Mouse (Mus musculus) kidney, embryonic 16.5 days (tissue): ENCODE measurements around the gene Rarg. TPM values are rescaled to one million over a fixed set of nuclear protein-coding genes. Genes with fewer than 3 reads are reported as not detected.
"Not testable (repeated sequence)": the region's sequence is repeated elsewhere in the genome, so short reads cannot be mapped to it uniquely, and the experiment has no call there.

Experiments used
- ATAC-seq: fragments of 200-750 bp; cut with Nextera tagmentation; 2 replicates; pipeline ENCODE4 v1.8.0; 2017; ENCODE audit warnings: moderate TSS enrichment; ENCODE audit not compliant: low FRiP score, low TSS enrichment
- H3K27ac ChIP-seq: fragments of 300-500 bp; sonication (generic); 2 replicates; pipeline ENCODE4 v1.5.1; 2014; ENCODE audit warnings: low read length
- H3K27me3 ChIP-seq: fragments of 300-500 bp; sonication (generic); 2 replicates; pipeline ENCODE4 v1.6.1; 2014; ENCODE audit warnings: low read length, control low read depth, mixed read lengths; ENCODE audit not compliant: insufficient read depth
- H3K36me3 ChIP-seq: fragments of 300-500 bp; sonication (generic); 2 replicates; pipeline ENCODE4 v1.6.1; 2014; ENCODE audit warnings: low read length, control low read depth, mixed read lengths; ENCODE audit not compliant: insufficient read depth
- H3K4me1 ChIP-seq: fragments of 300-500 bp; sonication (generic); 2 replicates; pipeline ENCODE4 v1.6.1; 2014; ENCODE audit warnings: low read length, control low read depth, mixed read lengths; ENCODE audit not compliant: insufficient read depth
- H3K4me2 ChIP-seq: fragments of 300-500 bp; sonication (generic); replicated peaks from 2 replicates; pipeline ENCODE4 v1.6.1; 2014; ENCODE audit warnings: low read depth, low read length
- H3K4me3 ChIP-seq: fragments of 300-500 bp; sonication (generic); 2 replicates; pipeline ENCODE4 v1.5.1; 2014; ENCODE audit warnings: mild to moderate bottlenecking, low read length
- H3K9ac ChIP-seq: fragments of 300-500 bp; sonication (generic); replicated peaks from 2 replicates; pipeline ENCODE4 v1.6.1; 2014; ENCODE audit warnings: low read length
- H3K9me3 ChIP-seq: fragments of 300-500 bp; sonication (generic); 2 replicates; pipeline ENCODE4 v1.6.1; 2016; ENCODE audit warnings: low read length, control low read depth
- WGBS: fragments of 180-500 bp; shearing (Covaris S2); extraction: QIAGEN DNeasy Blood & Tissue Kit; methylation state at CpG from one replicate; pipeline ENCODE4 v1.1.7; 2014; 5-methylcytosine and 5-hydroxymethylcytosine counted together
- polyA plus RNA-seq: library from polyadenylated mRNA; unstranded; fragments of >200 nt; fragmentation: Nextera tagmentation; extraction: Ambion mirVana; gene quantifications from 2 replicates; pipeline ENCODE4 v1.2.1, GENCODE M21; 2015

Rarg gene
- polyA plus RNA-seq, 1 experiment from 2014 or later = 31.9 TPM

GRCm38 (mm10) chr15:102239851-102240250, 17.5 kb downstream of the Rarg start:
- H3K27me3 ChIP-seq = no peaks in the 10 kb centered on the region
- 59% methylated on average over 11 of the region's 11 CpGs for WGBS
- no peak overlapping the region for H3K9ac ChIP-seq
- H3K4me3 ChIP-seq = no peak overlapping the region
- ATAC-seq = no peak
- H3K9me3 ChIP-seq = no peaks in the 10 kb centered on the region
- H3K36me3 ChIP-seq = peaks cover 12% of the 10 kb centered on the region
- H3K27ac ChIP-seq = peak overlapping the region; percentile 61
- no peak overlapping the region for H3K4me2 ChIP-seq
- H3K4me1 ChIP-seq = peaks cover 48% of the 10 kb centered on the region

DNA sequence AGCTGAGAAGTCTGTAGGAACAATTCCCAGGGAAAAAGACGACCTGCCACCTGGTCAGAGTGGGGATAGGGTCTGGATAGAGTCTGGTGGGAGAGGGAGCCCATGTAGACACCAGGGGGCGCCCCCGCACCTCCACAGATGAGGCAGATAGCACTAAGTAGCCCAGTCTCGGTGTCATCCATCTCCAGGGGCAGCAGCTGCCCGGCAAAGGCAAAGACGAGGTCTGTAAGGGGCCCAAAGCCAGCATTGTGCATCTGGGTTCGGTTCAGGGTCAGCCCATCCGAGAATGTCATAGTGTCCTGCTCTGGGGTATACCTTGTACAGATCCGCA, 18.1 kb downstream of the Rarg start:
- WGBS = 11% methylated on average over 9 of the region's 9 CpGs
- no peaks in the 10 kb centered on the region for H3K9me3 ChIP-seq
- no peak overlapping the region for H3K9ac ChIP-seq
- peaks cover 43% of the 10 kb centered on the region for H3K4me1 ChIP-seq
- no peaks in the 10 kb centered on the region for H3K27me3 ChIP-seq
- ATAC-seq = peak; percentile 65; the same call in 1 of the 2 replicates
- H3K36me3 ChIP-seq = peaks cover 12% of the 10 kb centered on the region
- no peak overlapping the region for H3K4me2 ChIP-seq
- H3K27ac ChIP-seq = no peak overlapping the region
- no peak overlapping the region for H3K4me3 ChIP-seq

DNA sequence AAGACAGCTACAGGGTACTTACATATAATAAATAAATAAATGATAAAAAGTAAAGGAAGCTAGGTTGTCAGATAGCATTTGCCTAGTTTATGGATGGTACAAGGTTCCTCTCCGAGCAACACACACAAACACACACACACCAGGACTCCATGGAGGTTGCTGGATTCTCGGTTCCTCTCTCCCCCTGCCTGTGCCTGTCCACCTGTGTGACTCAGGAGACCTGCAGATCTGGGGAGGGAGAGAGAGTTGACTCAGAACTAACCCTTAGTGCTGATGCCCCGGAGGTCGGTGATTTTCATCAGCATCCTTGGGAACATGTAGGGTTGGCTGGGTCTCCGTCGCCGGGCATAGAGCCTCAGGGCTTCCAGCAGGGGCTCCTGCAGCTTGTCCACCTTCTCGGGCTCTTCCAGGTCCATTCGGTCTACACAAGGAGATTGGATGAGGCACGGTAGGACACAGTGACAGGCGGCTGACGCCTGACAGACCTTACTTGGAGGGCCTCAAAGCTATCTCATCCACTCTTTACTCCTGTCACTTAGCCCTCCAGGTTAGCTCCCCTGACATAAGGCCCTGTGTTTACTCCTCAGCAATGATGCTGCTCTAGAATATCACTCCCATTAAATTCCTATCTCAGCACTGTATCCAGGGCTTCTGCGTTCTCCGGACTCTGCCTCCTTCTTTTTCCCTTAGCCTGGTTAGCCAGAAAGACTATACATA, 18.6 kb downstream of the Rarg start:
- peaks cover 37% of the 10 kb centered on the region for H3K4me1 ChIP-seq
- WGBS = 88% methylated on average over 14 of the region's 14 CpGs
- H3K4me3 ChIP-seq = no peak overlapping the region
- no peaks in the 10 kb centered on the region for H3K9me3 ChIP-seq
- no peak overlapping the region for H3K27ac ChIP-seq
- H3K4me2 ChIP-seq = no peak overlapping the region
- peaks cover 12% of the 10 kb centered on the region for H3K36me3 ChIP-seq
- ATAC-seq = no peak
- no peak overlapping the region for H3K9ac ChIP-seq
- H3K27me3 ChIP-seq = no peaks in the 10 kb centered on the region

DNA sequence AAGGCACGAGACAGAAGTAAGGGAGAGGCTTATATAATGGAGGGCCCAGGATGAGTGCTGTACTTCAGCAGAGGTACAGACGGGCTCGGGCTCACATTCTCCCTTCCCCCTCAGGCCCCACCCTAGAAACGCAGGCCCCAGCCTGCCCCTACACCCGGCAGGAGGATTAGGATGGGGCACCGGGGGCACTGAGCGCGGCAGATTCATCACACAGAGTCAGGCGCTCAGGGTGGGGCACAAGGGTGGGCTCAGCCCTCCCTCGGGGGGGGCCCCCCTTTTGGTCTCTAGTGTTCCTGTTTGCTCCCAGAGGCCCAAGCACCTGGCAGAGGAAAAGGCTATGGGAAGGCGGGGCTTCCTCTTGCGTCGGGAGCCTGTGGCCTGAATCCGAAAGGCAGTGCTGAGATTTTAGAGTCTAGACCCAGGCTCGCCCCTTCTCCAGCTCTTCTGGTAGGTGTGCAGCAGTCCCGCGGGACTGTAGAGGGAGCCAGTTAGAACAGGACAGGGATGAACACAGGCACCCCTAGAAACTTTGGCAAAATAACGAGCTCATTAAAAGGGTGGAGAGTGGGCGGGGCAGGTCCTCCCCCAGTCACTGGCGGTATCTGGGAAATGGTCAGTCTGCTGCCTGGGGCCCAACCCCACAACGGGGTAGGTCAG, 21.8 kb downstream of the Rarg start:
- Histone ChIP-seq H3K27me3 (no peaks in the 10 kb centered on the region), H3K4me2 (peak overlapping the region; percentile 24), H3K4me3 (0 out of 2 replicates have a peak overlapping the region, but pooled peaks have one; percentile 2), H3K9me3 (no peaks in the 10 kb centered on the region), H3K27ac (peak overlapping the region; percentile 45; the same call in 1 of the 2 replicates), H3K4me1 (peaks cover 20% of the 10 kb centered on the region), H3K36me3 (peaks cover 12% of the 10 kb centered on the region), H3K9ac (peak overlapping the region; percentile 1; the same call in 1 of the 2 replicates)
- ATAC-seq = peak; percentile 47
- WGBS = 19% methylated on average over 20 of the region's 21 CpGs

- Histone ChIP-seq H3K4me1 (peaks cover 14% of the 10 kb centered on the region; the same call in 1 of the 2 replicates), H3K36me3 (peaks cover 10% of the 10 kb centered on the region), H3K9ac (no peak overlapping the region), H3K27ac (no peak overlapping the region), H3K4me3 (no peak overlapping the region), H3K27me3 (no peaks in the 10 kb centered on the region), H3K4me2 (no peak overlapping the region), H3K9me3 (no peaks in the 10 kb centered on the region)
- no peak for ATAC-seq
- WGBS = 28% methylated on average over 2 of the region's 2 CpGs
Observed at GRCm38 (mm10) chr15:102233896-102234295, 23.4 kb downstream of the Rarg start.

GRCm38 (mm10) chr15:102232764-102233163, 24.6 kb downstream of the Rarg start:
- Histone ChIP-seq H3K4me3 (no peak overlapping the region), H3K9ac (no peak overlapping the region), H3K27ac (no peak overlapping the region), H3K36me3 (peaks cover under 1% of the 10 kb centered on the region; the same call in 1 of the 2 replicates), H3K9me3 (no peaks in the 10 kb centered on the region), H3K27me3 (no peaks in the 10 kb centered on the region), H3K4me2 (no peak overlapping the region), H3K4me1 (peaks cover 14% of the 10 kb centered on the region; the same call in 1 of the 2 replicates)
- 85% methylated on average over 7 of the region's 7 CpGs for WGBS
- ATAC-seq = no peak

DNA sequence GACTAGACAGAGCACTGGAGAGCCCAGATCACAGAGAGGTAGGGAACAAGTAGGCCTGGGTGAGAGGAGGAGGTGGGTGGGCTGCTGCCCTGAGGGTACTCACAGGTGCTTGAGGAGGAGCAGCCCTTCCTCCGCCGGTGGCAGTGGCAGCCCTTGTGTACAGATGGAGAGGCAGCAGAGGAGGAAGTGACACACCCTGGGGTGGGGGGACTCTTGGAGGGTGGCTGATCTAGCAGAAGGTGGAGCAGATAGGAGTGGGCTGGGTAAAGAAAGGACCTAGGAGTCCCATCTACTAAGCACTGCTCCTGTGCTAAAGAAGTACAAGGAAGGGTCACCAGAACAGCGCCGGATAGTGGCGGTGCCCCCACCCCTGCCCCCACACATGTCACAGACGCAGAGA, 25.6 kb downstream of the Rarg start, which contains the start of gene Itgb7:
Gene Itgb7, minus strand, starts transcription at position 197 of the 400 bp plus-strand sequence.
- 42% methylated on average over 6 of the region's 6 CpGs for WGBS
- Histone ChIP-seq H3K4me3 (no peak within 1 kb of the TSS), H3K27me3 (no peaks in the 10 kb centered on the region), H3K4me2 (no peak within 1 kb of the TSS), H3K4me1 (peaks cover 14% of the 10 kb centered on the region; the same call in 1 of the 2 replicates), H3K9me3 (no peaks in the 10 kb centered on the region), H3K36me3 (no peaks in the 10 kb centered on the region), H3K9ac (no peak within 1 kb of the TSS), H3K27ac (no peak within 1 kb of the TSS)
- ATAC-seq = no peak

DNA sequence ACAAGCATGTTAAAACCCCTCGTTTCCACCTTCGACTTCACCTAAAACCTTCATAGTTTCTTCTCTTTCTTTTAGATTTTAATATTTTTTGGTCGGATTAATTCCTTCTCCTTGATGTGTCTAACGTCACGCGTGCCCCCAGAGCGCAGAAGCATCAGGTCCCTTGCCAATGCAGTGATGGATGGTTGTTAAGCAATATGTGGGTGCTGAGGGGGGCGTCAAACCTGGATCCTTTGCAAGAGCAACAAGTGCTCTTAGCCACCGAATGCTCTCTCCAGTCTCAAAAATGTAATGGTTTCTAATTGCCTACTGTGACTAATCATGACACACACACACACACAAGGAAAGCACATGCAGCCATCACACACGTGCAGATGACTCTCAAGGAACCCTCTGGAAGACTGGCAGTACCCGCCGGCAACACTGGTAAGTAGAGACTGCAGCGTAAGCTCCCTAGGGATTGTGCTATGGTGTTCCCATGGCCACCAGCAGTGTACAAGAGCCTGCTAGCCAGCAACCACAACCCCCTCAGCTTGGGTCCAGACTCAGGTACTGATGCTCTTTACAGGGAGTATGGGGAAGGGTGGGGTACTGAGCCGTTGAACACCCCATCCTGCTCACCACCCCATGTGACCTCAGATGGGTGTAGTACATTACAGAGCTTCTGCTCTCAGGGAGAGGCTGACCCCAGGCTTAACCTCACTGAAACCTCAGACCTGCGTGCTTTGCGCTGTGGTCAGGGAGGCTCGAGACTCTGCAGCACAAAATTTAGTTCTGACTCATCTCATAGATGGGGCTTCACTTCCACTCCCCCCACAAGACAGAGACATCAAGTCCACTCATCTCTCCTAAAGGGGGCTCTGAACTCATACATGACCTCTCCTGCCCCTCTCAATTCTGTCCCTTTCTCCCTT, 26.7 kb downstream of the Rarg start:
- Histone ChIP-seq H3K9ac (no peak overlapping the region), H3K4me1 (peaks cover 9% of the 10 kb centered on the region; the same call in 1 of the 2 replicates), H3K36me3 (no peaks in the 10 kb centered on the region), H3K4me3 (no peak overlapping the region), H3K27me3 (no peaks in the 10 kb centered on the region), H3K27ac (no peak overlapping the region), H3K9me3 (no peaks in the 10 kb centered on the region), H3K4me2 (no peak overlapping the region)
- WGBS = 80% methylated on average over 17 of the region's 17 CpGs
- no peak for ATAC-seq

DNA sequence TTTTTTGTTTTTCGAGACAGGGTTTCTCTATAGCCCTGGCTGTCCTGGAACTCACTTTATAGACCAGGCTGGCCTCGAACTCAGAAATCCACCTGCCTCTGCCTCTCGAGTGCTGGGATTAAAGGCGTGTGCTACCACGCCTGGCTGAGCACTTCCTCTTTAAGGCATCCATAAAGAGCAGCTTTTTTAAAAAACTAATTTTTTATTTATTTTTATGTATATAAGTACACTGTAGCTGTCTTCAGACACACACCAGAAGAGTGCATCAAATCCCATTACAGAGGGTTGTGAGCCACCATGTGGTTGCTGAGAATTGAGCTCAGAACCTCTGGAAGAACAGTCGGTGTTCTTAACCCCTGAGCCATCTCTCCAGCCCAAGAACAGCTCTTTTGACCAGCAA, 31.7 kb downstream of the Rarg start:
- Histone ChIP-seq H3K4me1 (peaks cover 10% of the 10 kb centered on the region; the same call in 1 of the 2 replicates), H3K27me3 (peaks cover 14% of the 10 kb centered on the region)
- not testable (repeated sequence) for H3K27ac ChIP-seq, H3K36me3 ChIP-seq, H3K9ac ChIP-seq, ATAC-seq, H3K4me2 ChIP-seq, H3K4me3 ChIP-seq, H3K9me3 ChIP-seq
- 62% methylated on average over 6 of the region's 6 CpGs for WGBS
